Mouse (Mus musculus) lung, postnatal 4 days (tissue): ENCODE results near the gene Acot7.

Experiments
- DNase-seq, 2 experiments: peaks; one replicate each; pipeline ENCODE4 v3.0.0; 2021

Gene Acot7

DNA sequence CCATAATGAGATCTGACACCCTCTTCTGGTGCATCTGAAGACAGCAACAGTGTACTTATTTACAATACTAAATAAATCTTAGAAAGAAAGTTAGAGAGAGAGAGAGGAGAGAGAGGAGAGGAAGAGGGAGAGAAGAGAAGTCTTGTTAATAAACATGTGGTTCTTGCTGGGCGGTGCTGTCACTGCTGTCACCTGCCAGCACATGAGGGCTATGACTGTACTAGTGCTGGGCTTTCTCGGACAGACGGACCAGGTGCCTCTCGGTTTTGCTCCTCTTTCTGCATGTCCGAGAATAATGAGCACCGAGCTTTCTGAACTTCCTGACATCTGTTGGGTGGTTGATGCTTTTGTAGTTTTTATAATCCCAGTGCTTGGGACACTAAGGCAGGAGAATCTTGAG lies 72.7 kb downstream of the Acot7 start:
- DNase-seq, result no peak

GRCm38 (mm10) chr4:152253183-152253759 lies 75.3 kb downstream of the Acot7 start:
- DNase-seq, result no peak

DNA sequence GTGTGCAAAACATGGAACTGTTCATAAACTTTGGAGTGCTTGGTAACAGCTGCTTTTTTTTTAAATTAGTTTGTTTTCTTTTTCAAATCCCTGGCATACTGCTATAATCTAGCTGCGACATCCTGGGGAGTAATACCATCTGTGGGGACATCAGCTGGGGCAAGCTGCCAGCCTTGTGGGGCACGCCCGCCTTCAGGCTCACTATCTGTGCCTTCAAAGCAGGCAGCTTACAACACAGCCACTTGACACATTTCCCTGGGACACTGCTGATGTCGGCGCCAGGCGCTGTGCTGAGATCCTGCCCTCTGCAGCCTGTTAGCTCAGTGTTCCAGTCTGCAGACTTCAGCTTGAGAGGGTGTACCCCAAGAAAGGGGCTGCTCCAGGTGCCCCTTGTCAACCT lies 79.1 kb downstream of the Acot7 start:
- peak; percentile 74 to 91 for DNase-seq

DNA sequence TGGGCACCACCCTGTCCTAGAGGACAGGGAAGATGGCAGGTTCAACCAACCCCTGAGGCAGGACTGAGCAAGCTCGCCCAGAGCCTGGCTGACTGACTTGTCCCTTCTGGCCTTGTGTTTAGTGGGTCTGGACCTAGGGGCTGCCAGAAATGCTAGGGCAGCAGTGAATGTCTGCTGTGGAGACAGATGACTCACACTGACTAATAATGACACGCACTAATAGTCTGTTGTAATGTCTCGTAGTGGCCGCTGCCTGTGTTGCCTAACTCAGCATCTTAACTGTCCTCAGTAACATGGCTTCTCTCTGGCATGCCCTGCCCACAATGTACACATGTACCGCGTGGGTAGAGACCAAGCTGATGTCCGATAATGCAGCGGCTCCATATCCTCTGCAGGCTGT lies 82.5 kb downstream of the Acot7 start:
- DNase-seq, result no peak

DNA sequence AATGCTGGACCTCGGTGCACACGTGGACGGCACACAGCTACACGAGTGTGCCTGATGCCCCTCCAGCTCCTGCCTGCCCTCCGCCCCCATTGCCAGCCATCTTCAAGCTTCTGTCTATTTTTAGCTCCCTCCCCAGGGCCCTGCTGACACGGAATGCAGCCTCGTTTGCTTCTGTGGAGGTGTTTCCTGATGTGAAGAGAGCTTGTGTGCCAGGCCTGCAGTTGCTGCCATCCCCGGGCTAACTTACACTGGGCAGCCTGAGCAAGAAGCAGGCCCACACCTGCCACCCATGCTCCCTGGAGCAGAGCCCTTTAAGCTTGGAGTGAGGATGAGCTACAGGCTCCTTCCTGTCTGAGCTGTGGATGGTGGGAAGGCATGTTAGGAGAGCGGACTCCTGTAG lies 84.3 kb downstream of the Acot7 start:
- no peak for DNase-seq

DNA sequence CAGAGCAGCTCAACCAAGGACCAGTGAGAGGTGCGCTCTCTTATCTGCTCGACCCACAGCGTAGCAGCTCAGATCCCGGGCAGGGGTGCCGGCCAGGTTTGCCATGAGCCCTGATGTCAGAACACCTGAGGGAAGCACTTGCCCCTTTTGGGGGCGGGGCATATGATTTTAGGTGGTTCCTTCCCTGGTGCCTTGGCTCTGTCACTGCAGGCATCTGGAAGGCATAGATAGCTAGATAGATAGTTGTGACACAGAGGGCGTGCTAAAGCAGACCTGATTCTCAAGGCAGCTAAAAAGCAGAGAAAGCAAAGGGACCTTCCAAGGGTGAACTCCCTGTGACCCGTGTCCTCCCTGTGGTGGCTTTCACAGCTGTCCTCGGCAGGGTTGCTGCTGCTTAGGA lies 85.2 kb downstream of the Acot7 start:
- DNase-seq, result no peak

- no peak for DNase-seq
These were observed 85.7 kb downstream of the Acot7 start for GRCm38 (mm10) chr4:152263512-152264176.

DNA sequence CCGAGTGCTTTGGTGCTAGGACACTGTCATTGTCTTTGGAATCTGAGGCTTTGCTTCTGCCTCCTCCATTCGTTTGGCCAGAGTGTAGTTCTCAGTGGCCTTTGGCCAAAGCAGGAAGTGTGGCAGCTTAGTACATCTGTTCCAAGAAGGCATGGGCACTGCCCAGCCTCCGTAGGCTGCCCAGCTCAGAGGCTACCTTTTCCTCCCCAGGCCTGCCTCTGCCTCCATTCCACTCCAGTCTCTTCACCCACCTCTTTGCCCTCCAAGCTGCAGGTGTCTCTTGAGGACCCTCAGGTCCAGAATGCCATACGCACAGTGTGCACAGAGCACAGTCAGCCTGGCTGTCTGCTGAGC lies 86.2 kb downstream of the Acot7 start:
- DNase-seq, result no peak

DNA sequence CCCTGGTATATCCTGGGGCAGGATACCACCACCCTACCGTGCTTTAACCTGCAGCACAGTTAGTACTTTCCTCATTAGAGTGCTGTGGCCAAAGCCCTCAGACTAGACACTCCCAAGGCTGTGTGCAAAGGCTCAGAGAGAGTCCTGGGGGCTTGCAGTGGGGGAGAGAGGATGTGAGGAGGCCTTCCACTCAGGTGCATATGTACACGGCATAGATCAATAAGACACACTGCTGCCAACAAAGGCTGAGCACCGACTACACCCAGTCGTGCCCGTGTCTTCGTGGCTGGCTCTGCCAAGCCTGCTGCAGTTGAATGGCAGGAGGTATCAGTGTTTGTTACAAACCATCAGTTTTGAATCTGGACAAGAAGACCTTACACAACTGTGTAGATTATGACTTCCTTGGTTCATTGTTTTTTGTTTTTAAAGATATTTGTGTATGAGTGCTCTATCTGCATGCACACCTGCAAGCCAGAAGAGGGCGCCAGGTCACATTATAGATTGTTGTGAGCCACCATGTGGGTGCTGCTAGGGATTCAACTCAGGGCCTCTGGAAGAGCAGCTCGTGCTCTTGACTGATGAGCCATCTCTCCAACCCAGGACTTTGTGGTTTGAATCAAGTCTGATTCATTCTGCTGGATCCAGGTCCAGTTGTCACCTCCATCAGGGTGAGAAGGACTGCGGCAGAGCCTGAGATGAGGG lies 87.1 kb downstream of the Acot7 start:
- DNase-seq, result no peak

- no peak for DNase-seq
These were observed 87.9 kb downstream of the Acot7 start for GRCm38 (mm10) chr4:152265791-152266190.

- peak in 1 of 2 experiments; percentile 34 for DNase-seq
These were observed 88.4 kb downstream of the Acot7 start for GRCm38 (mm10) chr4:152266236-152266895.

DNA sequence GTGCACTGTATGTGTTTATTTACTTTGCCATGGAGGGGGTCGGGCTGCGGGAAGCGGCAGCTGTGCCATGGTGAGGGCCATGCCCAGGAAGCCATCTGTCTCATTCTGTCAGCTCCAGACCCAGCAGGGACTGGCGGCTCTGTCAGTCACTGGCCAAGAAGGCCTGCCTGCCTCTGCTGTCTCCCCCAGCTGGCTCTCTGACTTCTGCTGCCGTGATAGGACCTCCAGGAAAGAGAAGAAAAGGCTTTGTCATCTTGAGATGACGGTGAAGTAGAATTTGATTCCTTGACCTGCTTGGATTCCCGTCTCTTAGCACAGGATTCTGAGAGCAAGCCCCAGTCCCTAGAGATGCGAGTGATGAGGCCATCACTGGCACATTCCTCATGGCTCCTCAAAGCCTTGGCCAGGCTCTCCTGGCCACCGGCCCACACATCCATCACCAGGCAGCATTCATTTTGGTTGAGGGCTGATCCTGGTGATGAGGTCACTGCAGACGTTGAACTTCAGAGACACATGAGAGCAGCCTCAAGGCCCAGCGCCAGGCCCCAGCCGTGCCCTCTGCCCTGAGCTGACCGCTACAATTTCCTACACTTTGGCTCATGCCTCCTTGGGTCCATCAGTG lies 89.9 kb downstream of the Acot7 start:
- peak; percentile 63 to 84 for DNase-seq

DNA sequence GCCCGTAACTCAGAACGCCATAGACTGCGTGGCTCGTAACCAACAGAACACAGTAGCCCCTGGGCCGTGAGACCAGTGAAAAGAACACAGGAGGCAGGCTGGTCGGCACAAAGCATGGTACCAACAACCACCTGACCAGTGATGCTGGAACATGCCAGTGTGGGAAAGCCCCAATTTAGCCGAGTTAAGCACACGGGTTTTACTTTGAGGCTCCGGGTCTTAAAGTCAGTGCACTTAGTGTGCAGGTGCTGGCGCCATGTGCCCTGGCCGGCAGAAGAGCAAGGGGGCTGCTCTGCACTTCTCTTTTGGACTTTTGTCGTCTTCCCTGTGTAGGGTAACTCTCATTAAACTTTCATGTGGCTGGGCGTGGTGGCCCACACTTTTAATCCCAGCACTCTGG lies 92.0 kb downstream of the Acot7 start:
- DNase-seq, result no peak

DNA sequence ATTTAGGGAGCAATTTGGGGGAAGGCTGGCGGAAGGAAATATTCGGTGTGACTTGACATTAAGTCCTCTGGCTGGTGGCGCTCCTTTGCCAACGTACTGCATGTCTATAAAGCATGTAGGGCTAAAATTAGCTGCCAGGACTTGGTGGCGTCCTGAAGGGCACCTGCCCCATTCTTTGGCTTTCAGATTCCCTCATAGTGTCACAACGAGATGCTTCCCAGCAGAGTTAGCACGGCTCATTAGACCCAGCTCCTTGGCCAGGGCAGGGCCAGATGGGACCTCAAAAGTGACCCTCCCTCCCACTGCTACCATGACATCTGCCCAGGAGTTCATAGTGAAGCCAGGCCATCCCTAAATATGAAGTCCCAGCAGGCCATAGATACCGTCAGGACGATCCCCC lies 92.7 kb downstream of the Acot7 start:
- DNase-seq, result no peak

DNA sequence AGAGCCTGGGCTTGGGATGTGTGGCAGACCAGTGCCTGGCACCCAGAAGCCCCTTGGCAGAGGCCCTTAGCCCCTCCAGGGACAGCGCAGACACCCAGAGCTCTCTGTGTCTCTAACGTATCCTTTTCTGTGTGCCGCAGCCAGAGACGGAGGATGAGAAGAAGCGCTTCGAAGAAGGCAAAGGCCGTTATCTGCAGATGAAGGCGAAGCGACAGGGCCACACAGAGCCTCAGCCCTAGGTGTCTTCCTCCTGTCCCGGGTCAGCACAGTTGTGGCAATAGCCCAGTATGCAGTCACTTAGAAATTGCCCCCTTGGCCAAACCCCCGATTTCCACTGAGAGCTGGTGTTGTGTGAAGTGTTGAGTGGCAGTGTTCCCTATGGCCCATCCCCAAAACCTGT lies 93.4 kb downstream of the Acot7 start:
- DNase-seq, result no peak

DNA sequence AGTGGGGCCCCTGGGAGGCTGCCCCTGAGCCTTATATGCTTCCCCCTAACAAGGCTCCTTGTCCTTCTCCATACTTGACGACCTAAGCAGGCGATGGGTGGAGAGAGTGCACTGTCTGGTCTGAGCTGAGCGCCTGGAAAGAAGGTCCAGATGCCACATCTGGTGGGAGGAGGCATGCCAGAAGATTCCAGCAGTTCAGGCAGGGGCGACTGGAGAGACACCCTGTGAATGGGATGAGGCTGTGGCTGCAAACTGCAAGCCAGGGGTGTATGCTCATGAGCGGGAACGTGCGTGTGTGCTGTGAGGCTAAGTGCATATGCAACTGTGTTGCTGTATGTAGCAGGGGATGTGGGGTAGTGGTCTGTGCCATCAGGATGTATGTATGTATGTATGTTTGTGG lies 94.1 kb downstream of the Acot7 start:
- DNase-seq, result no peak

- DNase-seq, result peak; percentile 68 to 85
These were observed 94.6 kb downstream of the Acot7 start for GRCm38 (mm10) chr4:152272449-152273049.

GRCm38 (mm10) chr4:152273191-152273590 lies 95.3 kb downstream of the Acot7 start:
- no peak for DNase-seq

DNA sequence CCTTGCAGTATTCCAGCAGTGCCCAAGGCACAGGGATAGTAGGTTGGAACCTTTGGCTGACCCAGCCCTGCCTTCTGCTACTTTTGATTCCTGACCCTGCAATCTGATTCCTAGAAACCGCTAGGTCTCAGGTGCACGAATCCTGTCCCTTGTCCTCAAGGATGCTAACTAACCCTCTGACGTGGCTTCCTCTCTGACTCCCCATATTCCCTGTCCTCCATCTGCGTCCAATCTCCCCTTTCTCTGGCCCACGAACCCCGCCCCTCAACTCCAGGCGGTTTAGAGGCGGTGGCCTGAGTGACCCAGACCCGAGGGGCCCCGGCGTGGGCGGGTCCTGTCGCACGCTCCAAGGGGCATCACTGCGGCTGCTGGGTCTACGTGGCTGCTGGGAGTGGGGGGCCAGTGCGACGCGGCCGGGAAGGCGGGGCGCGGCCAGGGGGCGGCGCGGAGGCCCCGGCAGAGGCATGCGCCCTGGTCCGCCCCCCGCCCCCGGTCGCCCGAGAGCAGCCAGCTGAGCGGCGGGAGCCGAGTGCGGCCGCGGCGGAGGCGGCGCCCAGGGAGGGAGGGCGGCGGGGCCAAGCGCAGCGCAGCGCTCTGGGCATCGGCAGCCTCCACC lies 95.8 kb downstream of the Acot7 start, which contains the start of gene Gpr153:
Gene Gpr153 (plus strand): TSS at position 612 of the 616 bp plus-strand sequence.
- peak; percentile 61 to 83 for DNase-seq

DNA sequence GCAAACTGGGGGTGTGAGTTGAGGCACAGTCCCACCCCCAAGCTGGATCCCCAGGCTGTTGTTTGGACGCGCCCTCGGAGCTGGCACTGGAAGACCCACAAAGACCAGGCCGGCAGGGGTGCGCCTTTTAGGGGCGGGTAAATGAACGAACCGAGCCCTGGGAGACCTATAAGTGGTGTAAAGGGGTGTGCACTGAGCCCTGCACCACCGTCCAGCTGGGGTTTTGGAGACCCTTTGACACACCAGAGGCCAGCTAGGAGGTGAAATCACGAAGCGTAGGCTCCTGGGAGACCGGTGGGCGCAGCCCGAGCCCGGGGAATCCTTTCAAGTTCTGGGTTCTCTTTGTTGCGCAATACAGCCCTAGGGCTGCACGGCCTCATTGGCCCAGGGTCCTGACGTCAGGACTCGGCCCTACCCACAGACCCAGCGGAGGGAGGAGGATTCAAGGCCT lies 96.8 kb downstream of the Acot7 start:
- peak; percentile 55 to 67 for DNase-seq

GRCm38 (mm10) chr4:152276389-152277347 lies 98.7 kb downstream of the Acot7 start:
- peak in 1 of 2 experiments; percentile 45 for DNase-seq
